ENCODE assay signal across 37 mouse cellular contexts in the genomic region with DNA sequence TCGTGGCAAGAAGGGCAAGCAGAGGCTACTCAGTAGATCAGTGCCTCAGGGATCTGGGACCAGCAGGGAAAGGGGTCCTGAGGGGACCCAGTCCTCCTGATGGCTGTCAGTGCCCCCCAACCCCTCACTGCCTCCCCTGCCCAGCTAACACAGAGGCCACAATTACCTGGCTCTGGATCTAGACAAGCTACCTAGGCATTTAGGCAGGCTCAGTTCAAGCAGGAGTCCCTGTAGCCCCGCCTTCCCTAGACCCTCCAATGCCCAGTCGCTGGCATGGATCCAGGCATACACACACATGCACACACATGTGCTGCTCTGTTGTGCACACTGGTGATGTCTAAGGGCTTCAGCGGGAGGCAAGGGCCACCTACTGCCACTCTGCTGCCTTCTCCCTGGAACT. TPM values are rescaled to one million over a fixed set of nuclear protein-coding genes. Genes with fewer than 3 reads are reported as not detected.
"Had no signal": no experiment of that assay in that cellular context is flagged by ENCODE, and none has a peak within 500 bp of the region (broad histone marks: within the 10 kb centered on the region; RNA-seq: fewer than 3 reads in every experiment).

No protein-coding gene starts in this region.

- H3K4me3 ChIP-seq: gastrocnemius, adult 2 months; heart, adult 2 months; heart, embryonic 13.5 days; heart, embryonic 15.5 days; hindbrain, embryonic 10.5 days; hindbrain, embryonic 12.5 days; intestine, embryonic 15.5 days; left cerebral cortex, adult 2 months; limb, embryonic 10.5 days; limb, embryonic 12.5 days; liver, embryonic 13.5 days had no signal

- H3K9me3 ChIP-seq: heart, embryonic 13.5 days; heart, embryonic 15.5 days; hindbrain, embryonic 10.5 days; hindbrain, embryonic 12.5 days; intestine, embryonic 15.5 days; limb, embryonic 10.5 days; limb, embryonic 12.5 days; liver, embryonic 13.5 days had no signal

- ATAC-seq: inflammation-experienced regulatory T-cells, adult 6 months; intestine, postnatal 0 days had no signal

- DNase-seq: gastrocnemius, adult 2 months; gastrocnemius, postnatal 10 days; gastrocnemius, postnatal 25 days; heart, adult 2 months; heart, postnatal 14 days; heart, postnatal 36 days; kidney, adult 18-20 months; kidney, adult 8-10 months; kidney, postnatal 10 days; kidney, postnatal 25 days; kidney, postnatal 4 days; liver; liver, embryonic 13.5 days had no signal

- H3K27me3 ChIP-seq: heart, embryonic 13.5 days; heart, embryonic 15.5 days; hindbrain, embryonic 12.5 days; intestine, embryonic 15.5 days; limb, embryonic 12.5 days; liver, embryonic 13.5 days had no signal

RNA-seq across cellular contexts. Expression of gene Il10, which starts 34.6 kb away (rescaled TPM):
- total RNA-seq: gastrocnemius, adult 2 months; gastrocnemius, postnatal 10 days; gastrocnemius, postnatal 25 days; gastrocnemius, postnatal 4 days; granulocyte monocyte progenitor cell, adult 5-6 weeks; heart, adult 2 months; heart, postnatal 14 days; heart, postnatal 36 days; layer of hippocampus, adult 8-10 months; layer of hippocampus, postnatal 10 days; layer of hippocampus, postnatal 25 days; left cerebral cortex, adult 2 months; left cerebral cortex, postnatal 14 days; left cerebral cortex, postnatal 36 days had no signal
- polyA plus RNA-seq: heart, adult 2 months; heart, embryonic 11.5 days; heart, embryonic 13.5 days; heart, embryonic 15.5 days; heart, postnatal 0 days; hindbrain, embryonic 10.5 days; hindbrain, embryonic 12.5 days; hindbrain, embryonic 14.5 days; hindbrain, embryonic 16.5 days; intestine, embryonic 15.5 days; intestine, postnatal 0 days; kidney, embryonic 14.5 days; kidney, embryonic 16.5 days; limb, embryonic 10.5 days; liver, embryonic 11.5 days; liver, embryonic 13.5 days had no signal
